Mouse (Mus musculus) hindbrain, embryonic 12.5 days (tissue): ENCODE results near the gene Lrrc17. TPM values are rescaled to one million over a fixed set of nuclear protein-coding genes. Genes with fewer than 3 reads are reported as not detected.

Experiments
- ATAC-seq: fragments of 200-750 bp; cut with Nextera tagmentation; 2 replicates; pipeline ENCODE4 v1.8.0; 2017; ENCODE audit warnings: moderate TSS enrichment; ENCODE audit not compliant: low FRiP score
- H3K27ac ChIP-seq: fragments of 300-500 bp; sonication (generic); 2 replicates; pipeline ENCODE4 v1.5.1; 2016; ENCODE audit warnings: mild to moderate bottlenecking
- H3K27me3 ChIP-seq: fragments of 300-500 bp; sonication (generic); 2 replicates; pipeline ENCODE4 v1.6.1; 2016; ENCODE audit warnings: mild to moderate bottlenecking
- H3K36me3 ChIP-seq: fragments of 300-500 bp; sonication (generic); 2 replicates; pipeline ENCODE4 v1.6.1; 2016; ENCODE audit warnings: mild to moderate bottlenecking
- H3K4me1 ChIP-seq: fragments of 300-500 bp; sonication (generic); 2 replicates; pipeline ENCODE4 v1.6.1; 2016
- H3K4me2 ChIP-seq: fragments of 300-500 bp; sonication (generic); replicated peaks from 2 replicates; pipeline ENCODE4 v1.6.1; 2016; ENCODE audit warnings: mild to moderate bottlenecking
- H3K4me3 ChIP-seq: fragments of 300-500 bp; sonication (generic); 2 replicates; pipeline ENCODE4 v1.5.1; 2016; ENCODE audit warnings: mild to moderate bottlenecking
- H3K9ac ChIP-seq: fragments of 300-500 bp; sonication (generic); 2 replicates; pipeline ENCODE4 v1.6.1; 2016; ENCODE audit warnings: mild to moderate bottlenecking, moderate library complexity
- H3K9me3 ChIP-seq: fragments of 300-500 bp; sonication (generic); replicated peaks from 2 replicates; pipeline ENCODE4 v1.6.1; 2016; ENCODE audit warnings: mild to moderate bottlenecking
- WGBS: fragments of 180-500 bp; shearing (Covaris S2); methylation state at CpG from one replicate; pipeline ENCODE4 v1.1.7; 2016; 5-methylcytosine and 5-hydroxymethylcytosine counted together
- polyA plus RNA-seq: library from polyadenylated mRNA; unstranded; fragments of >200 nt; fragmentation: Nextera tagmentation; extraction: Ambion mirVana; gene quantifications from 2 replicates; pipeline ENCODE4 v1.2.1, GENCODE M21; 2016

Gene Lrrc17
- polyA plus RNA-seq, 1 experiment from 2014 or later: 42.3 TPM

GRCm38 (mm10) chr5:21513363-21513762 is 30.0 kb upstream of the Lrrc17 start:
- Histone ChIP-seq H3K9me3 (no peaks in the 10 kb centered on the region), H3K27me3 (no peaks in the 10 kb centered on the region), H3K4me3 (no peak overlapping the region), H3K9ac (no peak overlapping the region), H3K4me1 (no peaks in the 10 kb centered on the region), H3K27ac (no peak overlapping the region), H3K4me2 (no peak overlapping the region), H3K36me3 (no peaks in the 10 kb centered on the region)
- 71% methylated on average over 10 of the region's 10 CpGs for WGBS
- no peak for ATAC-seq

GRCm38 (mm10) chr5:21517562-21517961 is 25.8 kb upstream of the Lrrc17 start:
- H3K9me3 ChIP-seq: no peaks in the 10 kb centered on the region
- H3K9ac ChIP-seq: no peak overlapping the region
- H3K4me1 ChIP-seq: no peaks in the 10 kb centered on the region
- no peak overlapping the region for H3K4me3 ChIP-seq
- no peak overlapping the region for H3K4me2 ChIP-seq
- 90% methylated on average over 2 of the region's 2 CpGs for WGBS
- no peak for ATAC-seq
- H3K27me3 ChIP-seq: no peaks in the 10 kb centered on the region
- no peak overlapping the region for H3K27ac ChIP-seq
- H3K36me3 ChIP-seq: no peaks in the 10 kb centered on the region

- 77% methylated on average over 4 of the region's 4 CpGs for WGBS
- Histone ChIP-seq H3K27me3 (no peaks in the 10 kb centered on the region), H3K9me3 (no peaks in the 10 kb centered on the region), H3K4me1 (no peaks in the 10 kb centered on the region), H3K4me2 (no peak overlapping the region), H3K9ac (no peak overlapping the region), H3K27ac (no peak overlapping the region), H3K36me3 (no peaks in the 10 kb centered on the region), H3K4me3 (no peak overlapping the region)
- no peak for ATAC-seq
Measured at GRCm38 (mm10) chr5:21518207-21518606, 25.2 kb upstream of the Lrrc17 start.

- no peak for ATAC-seq
Measured at GRCm38 (mm10) chr5:21519166-21519565, 24.2 kb upstream of the Lrrc17 start.

GRCm38 (mm10) chr5:21526835-21527485 is 16.4 kb upstream of the Lrrc17 start:
- 27% methylated on average over 11 of the region's 11 CpGs for WGBS
- no peaks in the 10 kb centered on the region for H3K27me3 ChIP-seq
- H3K4me1 ChIP-seq: peaks cover 7% of the 10 kb centered on the region; the same call in 1 of the 2 replicates
- no peak overlapping the region for H3K9ac ChIP-seq
- ATAC-seq: peak; percentile 84
- H3K27ac ChIP-seq: no peak overlapping the region
- H3K4me3 ChIP-seq: no peak overlapping the region
- no peak overlapping the region for H3K4me2 ChIP-seq
- no peaks in the 10 kb centered on the region for H3K9me3 ChIP-seq
- no peaks in the 10 kb centered on the region for H3K36me3 ChIP-seq

More at GRCm38 (mm10) chr5:21519166-21519565, 24.2 kb upstream of the Lrrc17 start:
- Histone ChIP-seq H3K27ac (no peak overlapping the region), H3K9ac (no peak overlapping the region), H3K9me3 (no peaks in the 10 kb centered on the region), H3K36me3 (no peaks in the 10 kb centered on the region), H3K27me3 (no peaks in the 10 kb centered on the region), H3K4me1 (no peaks in the 10 kb centered on the region), H3K4me2 (no peak overlapping the region), H3K4me3 (no peak overlapping the region)
- 82% methylated on average over 3 of the region's 3 CpGs for WGBS

- H3K27me3 ChIP-seq: no peaks in the 10 kb centered on the region
- no peaks in the 10 kb centered on the region for H3K36me3 ChIP-seq
- ATAC-seq: no peak
- no peak overlapping the region for H3K27ac ChIP-seq
- 41% methylated on average over 4 of the region's 4 CpGs for WGBS
- H3K4me2 ChIP-seq: no peak overlapping the region
- no peaks in the 10 kb centered on the region for H3K9me3 ChIP-seq
- peaks cover 7% of the 10 kb centered on the region; the same call in 1 of the 2 replicates for H3K4me1 ChIP-seq
- no peak overlapping the region for H3K4me3 ChIP-seq
- no peak overlapping the region for H3K9ac ChIP-seq
Measured at GRCm38 (mm10) chr5:21527488-21527911, 15.9 kb upstream of the Lrrc17 start.

- no peak overlapping the region for H3K4me2 ChIP-seq
- H3K27me3 ChIP-seq: no peaks in the 10 kb centered on the region
- H3K4me1 ChIP-seq: peaks cover 7% of the 10 kb centered on the region; the same call in 1 of the 2 replicates
- H3K9me3 ChIP-seq: no peaks in the 10 kb centered on the region
- H3K4me3 ChIP-seq: no peak overlapping the region
- ATAC-seq: no peak
- no peaks in the 10 kb centered on the region for H3K36me3 ChIP-seq
- H3K27ac ChIP-seq: no peak overlapping the region
- no peak overlapping the region for H3K9ac ChIP-seq
- 80% methylated on average over 15 of the region's 15 CpGs for WGBS
Measured at GRCm38 (mm10) chr5:21528068-21528842, 15.1 kb upstream of the Lrrc17 start.

- 92% methylated on average over 8 of the region's 8 CpGs for WGBS
- ATAC-seq: no peak
Measured at GRCm38 (mm10) chr5:21529110-21529720, 14.1 kb upstream of the Lrrc17 start.

GRCm38 (mm10) chr5:21532126-21532525 is 11.2 kb upstream of the Lrrc17 start:
- H3K27me3 ChIP-seq: no peaks in the 10 kb centered on the region
- H3K4me2 ChIP-seq: no peak overlapping the region
- no peak for ATAC-seq
- WGBS: 85% methylated on average over 2 of the region's 2 CpGs
- no peak overlapping the region for H3K27ac ChIP-seq
- H3K4me1 ChIP-seq: peaks cover 4% of the 10 kb centered on the region; the same call in 1 of the 2 replicates
- H3K4me3 ChIP-seq: no peak overlapping the region
- no peaks in the 10 kb centered on the region for H3K36me3 ChIP-seq
- H3K9ac ChIP-seq: no peak overlapping the region
- H3K9me3 ChIP-seq: no peaks in the 10 kb centered on the region

More at GRCm38 (mm10) chr5:21529110-21529720, 14.1 kb upstream of the Lrrc17 start:
- Histone ChIP-seq H3K36me3 (no peaks in the 10 kb centered on the region), H3K9me3 (no peaks in the 10 kb centered on the region), H3K27ac (no peak overlapping the region), H3K4me2 (no peak overlapping the region), H3K27me3 (no peaks in the 10 kb centered on the region), H3K4me3 (no peak overlapping the region), H3K9ac (no peak overlapping the region), H3K4me1 (peaks cover 7% of the 10 kb centered on the region; the same call in 1 of the 2 replicates)

GRCm38 (mm10) chr5:21532921-21533320 is 10.4 kb upstream of the Lrrc17 start:
- H3K9ac ChIP-seq: no peak overlapping the region
- no peaks in the 10 kb centered on the region for H3K4me1 ChIP-seq
- H3K4me2 ChIP-seq: no peak overlapping the region
- ATAC-seq: no peak
- H3K27ac ChIP-seq: no peak overlapping the region
- H3K36me3 ChIP-seq: no peaks in the 10 kb centered on the region
- H3K27me3 ChIP-seq: no peaks in the 10 kb centered on the region
- H3K9me3 ChIP-seq: no peaks in the 10 kb centered on the region
- 87% methylated on average over 5 of the region's 5 CpGs for WGBS
- no peak overlapping the region for H3K4me3 ChIP-seq

GRCm38 (mm10) chr5:21542226-21542625 is 1.1 kb upstream of the Lrrc17 start:
- ATAC-seq: no peak

GRCm38 (mm10) chr5:21544821-21545220 is 1.5 kb downstream of the Lrrc17 start:
- H3K4me3 ChIP-seq: 0 out of 2 replicates have a peak overlapping the region, but pooled peaks have one; percentile 20
- 0 out of 2 replicates have a peak, but pooled peaks cover 4% of the 10 kb centered on the region for H3K9me3 ChIP-seq
- no peak overlapping the region; the same call in 1 of the 2 replicates for H3K27ac ChIP-seq
- no peaks in the 10 kb centered on the region for H3K36me3 ChIP-seq
- H3K9ac ChIP-seq: no peak overlapping the region
- H3K4me1 ChIP-seq: peaks cover 7% of the 10 kb centered on the region; the same call in 1 of the 2 replicates
- H3K4me2 ChIP-seq: peak overlapping the region; percentile 28
- WGBS: 63% methylated on average over 3 of the region's 3 CpGs
- H3K27me3 ChIP-seq: no peaks in the 10 kb centered on the region
- no peak for ATAC-seq

More at GRCm38 (mm10) chr5:21542226-21542625, 1.1 kb upstream of the Lrrc17 start:
- Histone ChIP-seq H3K27ac (no peak overlapping the region), H3K4me2 (no peak overlapping the region), H3K4me1 (peaks cover 7% of the 10 kb centered on the region; the same call in 1 of the 2 replicates), H3K27me3 (no peaks in the 10 kb centered on the region), H3K4me3 (no peak overlapping the region), H3K9me3 (0 out of 2 replicates have a peak, but pooled peaks cover 4% of the 10 kb centered on the region), H3K36me3 (no peaks in the 10 kb centered on the region), H3K9ac (no peak overlapping the region)
- 87% methylated on average over 4 of the region's 4 CpGs for WGBS
